Mouse (Mus musculus) kidney, embryonic 14.5 days (tissue): ENCODE data around the gene Dzip1. TPM values are rescaled to one million over a fixed set of nuclear protein-coding genes. Genes with fewer than 3 reads are reported as not detected.

Experiments
- ATAC-seq: fragments of 200-750 bp; cut with Nextera tagmentation; 2 replicates; pipeline ENCODE4 v1.8.0; 2017; ENCODE audit warnings: moderate number of reproducible peaks, mild to moderate bottlenecking, moderate TSS enrichment, moderate library complexity; ENCODE audit not compliant: low FRiP score, low TSS enrichment
- H3K27ac ChIP-seq: fragments of 300-500 bp; sonication (generic); 2 replicates; pipeline ENCODE4 v1.5.1; 2014; ENCODE audit warnings: low read depth, mild to moderate bottlenecking, low read length, moderate library complexity, mixed read lengths
- H3K27me3 ChIP-seq: fragments of 300-500 bp; sonication (generic); 2 replicates; pipeline ENCODE4 v1.6.1; 2014; ENCODE audit warnings: mild to moderate bottlenecking, low read length; ENCODE audit not compliant: control insufficient read depth, insufficient read depth
- H3K36me3 ChIP-seq: fragments of 300-500 bp; sonication (generic); 2 replicates; pipeline ENCODE4 v1.6.1; 2014; ENCODE audit warnings: low read length, mixed read lengths; ENCODE audit not compliant: control insufficient read depth, insufficient read depth
- H3K4me1 ChIP-seq: fragments of 300-500 bp; sonication (generic); 2 replicates; pipeline ENCODE4 v1.6.1; 2014; ENCODE audit warnings: low read length, mixed read lengths; ENCODE audit not compliant: control insufficient read depth, insufficient read depth
- H3K4me2 ChIP-seq: fragments of 300-500 bp; sonication (generic); replicated peaks from 2 replicates; pipeline ENCODE4 v1.6.1; 2014; ENCODE audit warnings: low read depth, mild to moderate bottlenecking, low read length
- H3K4me3 ChIP-seq: fragments of 300-500 bp; sonication (generic); 2 replicates; pipeline ENCODE4 v1.5.1; 2014; ENCODE audit warnings: mild to moderate bottlenecking, low read length
- H3K9ac ChIP-seq: fragments of 300-500 bp; sonication (generic); 2 replicates; pipeline ENCODE4 v1.6.1; 2014; ENCODE audit warnings: low read depth, mild to moderate bottlenecking, low read length, moderate library complexity
- H3K9me3 ChIP-seq: fragments of 300-500 bp; sonication (generic); 2 replicates; pipeline ENCODE4 v1.6.1; 2016; ENCODE audit warnings: low read length; ENCODE audit not compliant: control insufficient read depth
- WGBS: fragments of 180-500 bp; shearing (Covaris S2); extraction: QIAGEN DNeasy Blood & Tissue Kit; methylation state at CpG from one replicate; pipeline ENCODE4 v1.1.7; 2014; 5-methylcytosine and 5-hydroxymethylcytosine counted together
- polyA plus RNA-seq: library from polyadenylated mRNA; unstranded; fragments of >200 nt; fragmentation: Nextera tagmentation; extraction: Ambion mirVana; gene quantifications from 2 replicates; pipeline ENCODE4 v1.2.1, GENCODE M21; 2014

Dzip1 gene
- 21.4 and 26.7 TPM in 2 replicates for polyA plus RNA-seq

DNA sequence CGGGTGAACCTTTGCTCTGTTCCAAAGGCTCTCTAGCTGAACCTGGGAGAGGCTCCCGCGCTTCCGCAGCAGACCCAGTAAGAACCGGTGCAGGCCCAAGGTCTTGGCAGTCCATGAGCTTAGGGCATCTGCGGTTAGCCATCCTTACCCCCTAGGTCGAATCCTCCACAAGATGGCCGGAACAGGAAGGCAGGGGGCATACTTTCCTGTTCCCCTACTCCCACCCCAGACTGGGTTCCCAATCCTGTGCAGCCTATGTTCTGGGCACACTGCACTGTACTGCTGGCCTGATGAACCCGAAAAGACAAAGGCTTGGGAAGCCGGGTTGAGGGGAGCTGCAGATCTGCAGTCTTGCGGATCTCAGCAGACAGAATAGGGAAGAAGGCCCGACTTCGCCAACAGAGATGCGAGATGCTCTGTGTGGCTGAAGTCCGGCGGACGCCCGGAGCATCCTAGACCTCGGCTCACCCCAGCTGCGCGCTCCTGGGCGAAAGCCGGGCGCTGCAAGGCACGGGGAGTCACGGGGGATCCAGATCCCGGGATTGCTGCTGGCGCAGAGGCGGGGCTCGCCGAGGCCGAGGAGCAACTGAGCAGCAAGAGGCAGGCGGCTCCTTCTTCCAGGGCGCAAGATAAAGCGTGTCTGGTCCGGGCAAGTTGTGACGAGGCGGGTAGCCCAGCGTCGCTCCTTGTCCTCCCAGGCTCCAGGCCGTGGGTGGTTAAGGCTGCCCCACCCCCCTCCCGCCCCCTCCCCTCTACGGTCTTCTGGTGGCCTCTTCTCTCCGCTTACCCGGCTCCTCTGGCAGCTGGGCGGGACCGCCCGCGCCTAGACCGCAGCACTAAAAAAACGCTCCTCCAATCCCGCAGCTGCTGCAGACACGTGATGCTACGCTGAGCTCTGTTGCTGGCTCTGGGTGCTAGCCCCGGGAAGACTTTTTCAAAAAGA is at the start of gene Dzip1:
Gene Dzip1, minus strand, starts transcription at position 788 of the 943 bp plus-strand sequence.
- Histone ChIP-seq H3K9ac (peak within 1 kb of the TSS; percentile 65), H3K27me3 (peaks cover 8% of the 10 kb centered on the region), H3K4me1 (peaks cover 16% of the 10 kb centered on the region), H3K9me3 (no peaks in the 10 kb centered on the region), H3K36me3 (peaks cover 5% of the 10 kb centered on the region; the same call in 1 of the 2 replicates), H3K27ac (peak within 1 kb of the TSS; percentile 63), H3K4me3 (peak within 1 kb of the TSS; percentile 54), H3K4me2 (peak within 1 kb of the TSS; percentile 53)
- ATAC-seq: peak; percentile 95
- 1% methylated on average over 47 of the region's 55 CpGs for WGBS

DNA sequence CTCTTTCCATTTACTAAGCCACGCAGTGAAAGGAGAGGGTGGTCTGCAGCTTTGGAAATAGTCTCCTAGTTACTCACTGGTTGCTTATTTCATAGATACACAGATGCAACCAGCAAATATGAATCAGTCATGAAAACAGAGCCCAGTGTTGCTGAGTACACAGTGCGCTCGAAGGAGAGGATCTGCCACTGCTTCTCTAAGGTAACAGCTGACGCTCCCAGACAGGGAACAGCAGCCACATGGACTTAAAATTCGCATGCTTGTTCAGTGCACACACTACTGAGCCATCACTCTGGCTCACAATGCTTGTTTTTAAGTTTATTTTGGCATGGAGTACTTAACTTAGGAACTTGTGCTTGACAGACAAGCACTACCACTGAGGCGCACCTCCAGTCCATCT is 47.0 kb upstream of the Dzip1 start:
- Histone ChIP-seq H3K4me2 (no peak overlapping the region), H3K4me3 (no peak overlapping the region), H3K4me1 (no peaks in the 10 kb centered on the region), H3K27ac (no peak overlapping the region), H3K9me3 (no peaks in the 10 kb centered on the region), H3K27me3 (no peaks in the 10 kb centered on the region), H3K36me3 (peaks cover 87% of the 10 kb centered on the region), H3K9ac (no peak overlapping the region)
- 92% methylated on average over 6 of the region's 6 CpGs for WGBS
- ATAC-seq: no peak

DNA sequence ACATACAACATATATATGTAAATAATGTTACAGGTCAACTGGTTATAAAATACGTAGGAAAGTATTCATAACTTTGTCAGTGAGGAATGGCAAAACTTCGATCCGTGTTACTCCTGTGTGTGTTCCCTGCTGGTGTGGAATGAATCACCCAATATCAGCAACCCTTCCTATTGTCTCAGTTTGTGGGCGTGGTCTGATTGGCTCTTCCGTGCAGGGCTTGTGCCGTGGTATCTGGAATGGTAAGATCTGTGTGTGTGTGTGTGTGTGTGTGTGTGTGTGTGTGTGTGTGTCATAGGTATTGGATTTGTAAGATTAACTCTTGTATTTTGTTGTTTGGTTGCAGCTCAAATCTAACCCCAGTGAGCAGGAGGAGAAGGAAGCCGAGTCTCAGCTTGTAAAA is 42.4 kb upstream of the Dzip1 start:
- no peak for ATAC-seq
- H3K9me3 ChIP-seq: no peaks in the 10 kb centered on the region
- H3K27me3 ChIP-seq: no peaks in the 10 kb centered on the region
- no peak overlapping the region for H3K27ac ChIP-seq
- no peak overlapping the region for H3K9ac ChIP-seq
- peaks cover 47% of the 10 kb centered on the region for H3K36me3 ChIP-seq
- no peaks in the 10 kb centered on the region for H3K4me1 ChIP-seq
- 89% methylated on average over 7 of the region's 7 CpGs for WGBS
- H3K4me3 ChIP-seq: no peak overlapping the region
- H3K4me2 ChIP-seq: no peak overlapping the region

DNA sequence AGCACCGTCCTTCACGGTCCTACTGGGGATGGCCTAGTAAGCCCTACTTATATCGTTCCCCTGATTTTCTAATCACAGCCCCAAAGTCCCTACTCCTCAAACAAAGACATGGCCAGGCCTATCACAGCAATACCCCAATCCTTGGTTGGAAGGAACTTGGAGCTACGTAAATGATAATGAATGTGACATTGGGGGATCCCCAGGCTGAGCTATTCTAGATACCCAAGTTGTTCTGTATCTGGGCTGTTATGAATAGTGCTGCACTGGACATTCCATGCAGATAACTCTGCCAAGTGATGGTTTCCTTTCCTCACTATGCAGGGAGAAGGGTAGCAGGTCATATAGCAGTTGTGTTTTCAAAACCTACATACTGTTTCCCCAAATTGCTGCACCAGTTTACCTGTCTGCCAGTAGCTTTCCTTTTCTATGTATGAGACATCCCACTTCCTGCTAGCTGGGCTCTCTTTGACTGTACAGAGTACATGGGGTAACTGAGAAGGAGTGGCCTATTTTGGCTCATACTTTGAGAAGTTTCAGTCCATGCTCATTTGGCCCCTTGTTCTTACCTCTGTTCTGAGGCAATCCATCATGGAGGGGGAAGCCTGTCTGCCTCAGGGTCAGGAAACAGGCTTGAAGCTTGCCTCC is 40.2 kb upstream of the Dzip1 start:
- peaks cover 47% of the 10 kb centered on the region for H3K36me3 ChIP-seq

DNA sequence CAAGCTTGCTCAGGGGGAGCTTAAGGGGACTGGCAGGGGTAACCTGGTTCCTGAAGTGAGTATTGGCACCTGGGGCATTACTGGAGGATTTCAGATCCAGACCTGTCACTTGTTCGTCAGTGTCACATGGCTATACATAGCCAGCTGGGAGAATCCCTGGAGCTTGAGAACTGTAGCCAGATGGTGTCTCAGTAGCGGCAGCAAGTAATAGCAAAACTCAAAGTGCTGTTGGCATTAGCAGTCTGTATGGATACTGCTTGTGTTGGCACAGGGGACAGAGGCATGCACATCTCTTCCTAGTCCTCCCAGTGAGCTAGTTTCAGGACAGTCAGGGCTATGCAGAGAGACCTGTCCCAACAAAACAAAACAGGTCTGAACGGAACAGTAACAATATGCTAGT is 32.8 kb upstream of the Dzip1 start:
- H3K27me3 ChIP-seq: no peaks in the 10 kb centered on the region
- no peaks in the 10 kb centered on the region for H3K9me3 ChIP-seq
- H3K27ac ChIP-seq: no peak overlapping the region
- H3K9ac ChIP-seq: no peak overlapping the region
- WGBS: 92% methylated on average over 3 of the region's 3 CpGs
- H3K4me1 ChIP-seq: no peaks in the 10 kb centered on the region
- peaks cover 71% of the 10 kb centered on the region for H3K36me3 ChIP-seq
- H3K4me2 ChIP-seq: no peak overlapping the region
- no peak for ATAC-seq
- no peak overlapping the region for H3K4me3 ChIP-seq

More for the DNA sequence above, 40.2 kb upstream of the Dzip1 start:
- H3K4me1 ChIP-seq: no peaks in the 10 kb centered on the region
- ATAC-seq: no peak
- no peak overlapping the region for H3K4me3 ChIP-seq
- no peak overlapping the region for H3K9ac ChIP-seq
- no peak overlapping the region for H3K27ac ChIP-seq
- no peak overlapping the region for H3K4me2 ChIP-seq
- H3K9me3 ChIP-seq: no peaks in the 10 kb centered on the region
- WGBS: 91% methylated on average over 4 of the region's 4 CpGs
- H3K27me3 ChIP-seq: no peaks in the 10 kb centered on the region

DNA sequence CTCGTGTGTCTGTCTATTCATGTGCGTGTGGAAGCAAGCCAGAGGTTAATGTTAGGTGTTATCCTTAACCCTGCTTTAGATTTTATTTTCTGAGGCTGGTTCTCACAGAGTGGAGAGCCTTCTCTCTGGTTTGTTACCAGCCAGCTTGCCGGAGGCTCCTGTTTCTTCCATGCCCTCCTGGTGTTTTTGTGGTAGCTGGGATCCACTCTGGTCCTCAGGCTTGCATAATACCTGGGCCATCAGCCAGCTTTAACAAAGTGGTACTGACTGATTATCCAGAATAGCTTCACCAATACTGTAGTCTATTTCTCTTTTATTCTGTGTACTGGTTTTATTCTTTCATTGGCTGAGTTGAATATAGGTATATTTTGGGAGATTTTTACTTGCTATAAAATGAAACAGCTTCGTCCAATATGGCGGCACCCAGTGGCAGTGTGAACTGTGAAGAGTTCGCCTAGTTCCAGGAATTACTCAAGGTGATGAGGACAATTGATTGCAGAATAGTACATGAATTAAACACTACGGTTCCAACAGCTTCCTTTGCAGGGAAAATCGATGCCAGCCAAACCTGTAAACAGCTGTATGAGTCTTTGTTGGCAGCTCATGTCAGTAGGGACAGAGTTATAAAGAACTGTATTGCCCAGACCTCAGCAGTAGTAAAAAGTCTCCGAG is 26.8 kb upstream of the Dzip1 start:
- no peak for ATAC-seq

DNA sequence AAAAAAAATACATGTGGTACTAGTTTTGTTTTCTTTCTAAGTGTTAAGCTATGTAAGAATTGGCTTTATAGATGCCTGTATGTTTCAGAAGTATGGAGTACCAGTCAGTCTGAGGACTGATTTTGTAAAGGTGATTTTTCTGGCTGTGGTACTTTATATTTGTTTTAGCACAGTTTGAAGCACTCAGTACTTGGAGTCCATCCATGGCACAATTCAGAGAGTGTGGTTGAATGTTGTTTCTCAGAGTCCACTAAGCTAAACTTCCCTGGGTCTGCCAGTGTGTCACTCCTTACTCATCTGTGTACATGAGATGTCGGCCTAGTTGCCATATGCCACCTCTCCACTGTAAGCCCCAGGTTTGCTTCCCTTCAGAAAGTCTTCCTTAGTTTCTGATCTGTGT is 23.6 kb upstream of the Dzip1 start:
- H3K4me1 ChIP-seq: no peaks in the 10 kb centered on the region
- WGBS: 82% methylated on average over 1 of the region's 1 CpGs
- no peaks in the 10 kb centered on the region for H3K27me3 ChIP-seq
- H3K9me3 ChIP-seq: no peaks in the 10 kb centered on the region
- H3K27ac ChIP-seq: no peak overlapping the region
- peaks cover 5% of the 10 kb centered on the region for H3K36me3 ChIP-seq
- no peak overlapping the region for H3K4me3 ChIP-seq
- H3K9ac ChIP-seq: no peak overlapping the region
- no peak overlapping the region for H3K4me2 ChIP-seq
- ATAC-seq: no peak

More for the DNA sequence above, 26.8 kb upstream of the Dzip1 start:
- no peak overlapping the region for H3K4me2 ChIP-seq
- H3K4me1 ChIP-seq: no peaks in the 10 kb centered on the region
- peaks cover 20% of the 10 kb centered on the region for H3K36me3 ChIP-seq
- 95% methylated on average over 9 of the region's 9 CpGs for WGBS
- no peak overlapping the region for H3K4me3 ChIP-seq
- no peaks in the 10 kb centered on the region for H3K9me3 ChIP-seq
- H3K27me3 ChIP-seq: no peaks in the 10 kb centered on the region
- no peak overlapping the region for H3K27ac ChIP-seq
- no peak overlapping the region for H3K9ac ChIP-seq

DNA sequence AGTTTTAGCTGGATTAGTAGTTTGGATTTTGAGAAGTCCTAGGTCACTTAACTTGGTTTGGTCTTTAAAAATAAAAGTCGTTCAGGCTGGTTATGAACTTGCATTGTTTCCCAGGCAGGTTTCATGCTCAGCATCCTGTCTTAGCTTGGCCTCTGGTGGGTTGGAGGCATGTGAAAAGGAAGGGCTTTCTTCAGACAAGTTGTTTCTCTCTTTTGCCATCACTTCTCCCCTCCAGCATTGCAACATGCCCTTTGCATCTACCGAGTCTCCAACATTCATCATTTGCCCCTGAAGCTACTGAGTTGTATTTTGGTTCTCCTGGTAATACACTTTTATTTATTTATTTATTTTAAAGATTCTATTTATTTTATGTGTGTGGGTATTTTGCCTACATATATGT is 19.4 kb upstream of the Dzip1 start:
- WGBS: 92% methylated on average over 2 of the region's 2 CpGs
- Histone ChIP-seq H3K9me3 (no peaks in the 10 kb centered on the region), H3K4me1 (no peaks in the 10 kb centered on the region; the same call in 1 of the 2 replicates), H3K9ac (no peak overlapping the region), H3K4me2 (no peak overlapping the region), H3K4me3 (no peak overlapping the region), H3K36me3 (no peaks in the 10 kb centered on the region), H3K27ac (no peak overlapping the region), H3K27me3 (no peaks in the 10 kb centered on the region)
- ATAC-seq: no peak
